Mouse (Mus musculus): ENCODE measurements at regions not wholly inside any gene's neighbourhood (a gene's known extent, or its start where the extent isn't known, plus 50 kb on each side); places are given as distances from the start of the nearest gene placed in this dataset.

DNA sequence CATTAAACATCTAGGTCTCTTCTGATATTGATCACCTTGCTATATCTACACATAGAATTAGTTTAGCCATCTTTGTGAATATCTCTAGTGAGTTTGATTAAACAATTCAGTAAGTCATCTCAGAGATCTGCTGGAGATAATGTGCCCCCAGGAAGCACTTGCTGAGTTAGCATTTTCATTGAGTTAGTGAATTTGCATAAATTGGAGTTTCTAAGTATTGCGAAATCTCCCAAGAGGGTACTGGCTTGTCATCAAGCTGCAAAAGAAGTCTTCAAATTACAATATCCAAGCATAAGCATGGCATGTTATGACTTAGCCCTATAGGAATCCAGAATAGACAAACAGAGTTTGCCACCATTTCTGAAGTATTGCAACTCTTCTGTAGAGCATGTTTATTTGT, 473.6 kb upstream of the Nr2f2 start:
- TF ChIP-seq CTCF (conservative IDR thresholded peaks at IDR 0.05; ENCODE audit: low read length) (no peak), POU5F1 (IDR thresholded peaks at IDR 0.05; ENCODE audit: borderline replicate concordance, low read length) (no peak)

All from E14TG2a.4 (cell line).